Mouse (Mus musculus) neural tube, embryonic 10.5 days (tissue): ENCODE data around the gene Kif26b.

Experiments
- DNase-seq: peaks from one replicate; pipeline ENCODE4 v3.0.0-alpha.2; 2017; ENCODE audit warnings: low spot score; ENCODE audit errors: extremely low spot score

The Kif26b gene

GRCm38 (mm10) chr1:178655525-178655924 is 126.6 kb downstream of the Kif26b start:
- no peak for DNase-seq

- DNase-seq, result no peak
Measured at GRCm38 (mm10) chr1:178661035-178661434, 132.1 kb downstream of the Kif26b start.

- peak; percentile 23 for DNase-seq
Measured at GRCm38 (mm10) chr1:178661556-178661955, 132.6 kb downstream of the Kif26b start.

- no peak for DNase-seq
Measured at GRCm38 (mm10) chr1:178663539-178663938, 134.6 kb downstream of the Kif26b start.

- DNase-seq, result no peak
Measured at GRCm38 (mm10) chr1:178664271-178664969, 135.5 kb downstream of the Kif26b start.

- DNase-seq, result no peak
Measured at GRCm38 (mm10) chr1:178666524-178666923, 137.6 kb downstream of the Kif26b start.

GRCm38 (mm10) chr1:178667808-178668207 is 138.9 kb downstream of the Kif26b start:
- no peak for DNase-seq

GRCm38 (mm10) chr1:178668907-178669306 is 140.0 kb downstream of the Kif26b start:
- no peak for DNase-seq

GRCm38 (mm10) chr1:178673051-178673450 is 144.1 kb downstream of the Kif26b start:
- no peak for DNase-seq

GRCm38 (mm10) chr1:178673506-178673905 is 144.6 kb downstream of the Kif26b start:
- DNase-seq, result no peak

GRCm38 (mm10) chr1:178675542-178676252 is 146.8 kb downstream of the Kif26b start:
- DNase-seq, result no peak

- peak; percentile 46 for DNase-seq
Measured at GRCm38 (mm10) chr1:178677160-178677559, 148.2 kb downstream of the Kif26b start.

- no peak for DNase-seq
Measured at GRCm38 (mm10) chr1:178677630-178678221, 148.8 kb downstream of the Kif26b start.

GRCm38 (mm10) chr1:178683631-178684030 is 154.7 kb downstream of the Kif26b start:
- DNase-seq, result no peak

GRCm38 (mm10) chr1:178684991-178685680 is 156.2 kb downstream of the Kif26b start:
- DNase-seq, result no peak

GRCm38 (mm10) chr1:178686881-178687280 is 158.0 kb downstream of the Kif26b start:
- DNase-seq, result no peak

GRCm38 (mm10) chr1:178689512-178689911 is 160.6 kb downstream of the Kif26b start:
- DNase-seq, result no peak

GRCm38 (mm10) chr1:178691679-178692078 is 162.8 kb downstream of the Kif26b start:
- DNase-seq, result no peak

- no peak for DNase-seq
Measured at GRCm38 (mm10) chr1:178700102-178700501, 171.2 kb downstream of the Kif26b start.

- DNase-seq, result no peak
Measured at GRCm38 (mm10) chr1:178703496-178703895, 174.6 kb downstream of the Kif26b start.

- DNase-seq, result no peak
Measured at GRCm38 (mm10) chr1:178707925-178708351, 179.0 kb downstream of the Kif26b start.

GRCm38 (mm10) chr1:178708356-178708755 is 179.4 kb downstream of the Kif26b start:
- DNase-seq, result no peak
